Mouse (Mus musculus): ENCODE measurements around the gene Amigo1.

GRCm38 (mm10) chr3:108199231-108199630, 13.1 kb downstream of the Amigo1 start:
- TF ChIP-seq CTCF (IDR thresholded peaks at IDR 0.05; ENCODE audit: borderline replicate concordance, extremely low read depth, insufficient read depth, insufficient read length): no peak
- TF ChIP-seq POLR2A (IDR thresholded peaks at IDR 0.05; ENCODE audit: borderline replicate concordance, extremely low read depth, insufficient read depth, insufficient read length, poor library complexity, severe bottlenecking): no peak
